Mouse (Mus musculus): ENCODE data around the gene Cradd.

- no peak for TF ChIP-seq CTCF (conservative IDR thresholded peaks at IDR 0.05; ENCODE audit: low read length)
- no peak for TF ChIP-seq NANOG (IDR thresholded peaks at IDR 0.05; ENCODE audit: borderline replicate concordance, low read length)
Measured at GRCm38 (mm10) chr10:95273226-95273625, 50.7 kb downstream of the Cradd start.

Data from E14TG2a.4 (cell line).